Mouse (Mus musculus): ENCODE results near the gene Cux1. TPM values are rescaled to one million over a fixed set of nuclear protein-coding genes. Genes with fewer than 3 reads are reported as not detected.
A peak's percentile ranks its signal among the peaks of the same experiment; 100 is the strongest.

The Cux1 gene
- polyA plus RNA-seq, 1 experiment from 2014 or later, result 109 TPM

DNA sequence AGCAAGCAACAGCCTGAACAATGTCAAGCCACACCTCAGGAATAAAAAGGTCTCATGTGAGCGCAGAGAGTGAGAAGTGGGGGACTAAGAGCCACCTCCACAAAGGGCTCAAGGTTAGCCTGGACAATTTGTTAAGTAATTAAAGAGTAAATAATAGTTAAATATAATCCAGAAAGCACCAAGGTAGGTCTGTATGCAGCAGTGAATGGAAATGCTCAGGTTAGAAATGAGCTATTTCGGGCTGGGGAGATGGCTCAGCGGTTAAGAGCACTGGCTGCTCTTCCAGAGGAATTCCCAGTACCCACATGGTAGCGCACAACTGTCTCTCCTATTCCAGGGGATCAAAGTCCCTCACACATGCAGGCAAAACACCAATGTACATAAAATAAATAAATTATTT lies 59.7 kb downstream of the Cux1 start:
- DNase-seq (ENCODE audit: low spot score), result no peak

DNA sequence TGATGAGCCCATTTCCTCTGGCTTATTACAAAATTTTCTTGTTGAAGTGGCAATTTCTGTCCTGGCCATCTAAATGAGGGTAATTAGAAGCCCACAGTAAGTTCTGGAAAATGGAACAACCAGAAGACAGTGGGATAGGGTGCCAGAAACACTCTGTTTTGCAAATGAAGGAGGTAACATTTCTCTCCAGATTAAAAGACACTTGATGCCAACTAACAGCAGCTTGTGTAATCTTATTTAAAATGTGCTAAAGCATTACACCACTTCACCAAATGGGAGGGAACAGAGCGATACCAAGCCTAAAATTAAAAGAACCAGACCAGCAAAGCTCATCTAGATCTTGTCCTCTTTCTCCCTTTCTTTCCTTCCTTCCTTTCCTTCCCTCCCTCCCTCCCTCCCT lies 61.0 kb downstream of the Cux1 start:
- peaks cover 31% of the 10 kb centered on the region for H3K4me1 ChIP-seq (replicated peaks)
- WGBS, result 88% methylated on average over 1 of the region's 1 CpGs
- H3K36me3 ChIP-seq, result no peaks in the 10 kb centered on the region
- H3K27ac ChIP-seq, result no peak overlapping the region
- H3K9me3 ChIP-seq, result no peaks in the 10 kb centered on the region
- H3K27me3 ChIP-seq (ENCODE audit: insufficient read depth, poor library complexity, severe bottlenecking), result no peaks in the 10 kb centered on the region
- DNase-seq (ENCODE audit: low spot score), result no peak
- H3K4me3 ChIP-seq, result no peak overlapping the region

More for the DNA sequence above, 59.7 kb downstream of the Cux1 start:
- 88% methylated on average over 4 of the region's 4 CpGs for WGBS
- no peaks in the 10 kb centered on the region for H3K9me3 ChIP-seq
- no peak overlapping the region for H3K4me3 ChIP-seq
- H3K27ac ChIP-seq, result no peak overlapping the region
- H3K36me3 ChIP-seq, result no peaks in the 10 kb centered on the region
- H3K4me1 ChIP-seq (replicated peaks), result peaks cover 18% of the 10 kb centered on the region
- H3K27me3 ChIP-seq (ENCODE audit: insufficient read depth, poor library complexity, severe bottlenecking), result no peaks in the 10 kb centered on the region

DNA sequence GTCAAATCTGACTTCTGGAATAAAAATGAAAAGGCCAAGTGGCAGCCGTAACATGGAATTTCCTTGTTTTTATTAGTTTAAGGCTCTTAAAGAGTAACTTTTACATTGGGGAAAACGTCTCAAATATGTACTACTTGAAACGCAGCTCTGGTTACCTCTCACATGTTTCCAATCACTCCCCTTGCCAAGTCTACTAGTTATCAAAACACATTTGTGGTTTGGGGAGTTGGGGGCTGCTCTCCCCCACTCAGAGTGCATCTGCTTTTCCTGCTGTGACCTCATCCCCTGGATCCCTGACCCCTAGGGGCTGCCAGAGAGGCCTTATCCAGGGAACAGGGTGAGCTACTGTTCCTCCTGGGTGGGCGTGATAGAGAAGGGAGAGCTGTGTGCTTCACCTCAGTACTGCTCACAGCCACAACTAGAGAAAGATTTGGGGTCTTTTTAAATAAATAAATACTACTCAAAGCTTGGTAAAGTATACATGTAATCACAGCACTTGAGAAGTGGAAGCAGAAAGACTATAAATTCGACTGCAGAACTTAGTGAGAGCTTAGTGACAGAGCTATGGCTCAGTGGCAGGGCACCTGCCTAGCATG lies 64.7 kb downstream of the Cux1 start:
- peak; percentile 13 for DNase-seq (ENCODE audit: low spot score)
- WGBS, result 65% methylated on average over 5 of the region's 5 CpGs
- H3K4me3 ChIP-seq, result no peak overlapping the region
- no peaks in the 10 kb centered on the region for H3K27me3 ChIP-seq (ENCODE audit: insufficient read depth, poor library complexity, severe bottlenecking)
- H3K4me1 ChIP-seq (replicated peaks), result peaks cover 50% of the 10 kb centered on the region
- no peaks in the 10 kb centered on the region for H3K9me3 ChIP-seq
- no peaks in the 10 kb centered on the region for H3K36me3 ChIP-seq
- H3K27ac ChIP-seq, result no peak overlapping the region

DNA sequence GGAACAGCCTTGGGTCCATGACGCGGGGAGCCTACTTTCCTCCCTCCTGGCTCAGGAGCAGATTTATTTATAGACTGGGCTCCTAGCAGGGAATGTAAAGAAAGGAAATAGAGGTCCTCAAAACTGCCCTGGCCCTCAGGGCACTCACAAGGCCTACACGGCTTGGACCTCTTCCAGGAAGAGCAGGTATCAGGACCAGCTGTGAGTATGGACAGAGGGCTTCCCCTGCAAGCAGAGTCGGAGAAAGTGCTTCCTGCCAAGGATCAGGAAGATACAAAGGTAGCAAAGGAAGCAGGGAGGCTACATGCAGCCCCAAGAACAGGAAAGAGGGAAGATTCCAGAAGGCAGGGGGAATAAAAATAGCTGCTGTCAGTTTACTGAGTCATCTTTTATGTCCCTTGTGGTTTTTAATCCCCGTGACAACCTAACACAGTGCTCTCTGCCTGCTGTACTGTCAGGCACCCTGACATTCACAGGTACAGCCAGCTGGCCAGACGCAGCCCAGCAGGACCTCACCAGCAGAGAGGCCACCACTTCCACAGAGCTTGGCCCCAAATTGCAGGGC lies 66.9 kb downstream of the Cux1 start:
- no peak overlapping the region for H3K4me3 ChIP-seq
- WGBS, result 71% methylated on average over 6 of the region's 6 CpGs
- no peaks in the 10 kb centered on the region for H3K27me3 ChIP-seq (ENCODE audit: insufficient read depth, poor library complexity, severe bottlenecking)
- H3K27ac ChIP-seq, result no peak overlapping the region
- DNase-seq (ENCODE audit: low spot score), result no peak
- no peaks in the 10 kb centered on the region for H3K36me3 ChIP-seq
- H3K9me3 ChIP-seq, result no peaks in the 10 kb centered on the region
- H3K4me1 ChIP-seq (replicated peaks), result peaks cover 50% of the 10 kb centered on the region

DNA sequence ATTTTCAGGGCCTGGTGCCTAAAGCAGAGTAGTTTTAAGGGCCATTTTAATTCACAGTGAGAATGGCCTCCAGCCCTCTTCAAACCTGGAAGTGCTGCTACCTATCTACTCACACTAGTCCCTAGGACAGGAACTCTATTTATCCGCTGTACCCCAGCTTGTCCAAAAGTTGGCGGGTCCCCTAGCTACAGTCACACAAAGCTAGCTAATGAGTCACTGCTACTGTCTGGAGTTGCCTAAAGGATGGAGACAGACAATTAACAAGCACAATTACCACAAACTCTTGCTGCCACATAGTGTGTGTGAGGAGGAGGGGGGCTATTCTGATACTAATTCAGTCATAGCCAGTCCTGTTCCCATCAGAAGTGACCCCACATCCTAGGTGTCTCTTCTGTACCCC lies 68.0 kb downstream of the Cux1 start:
- no peak for DNase-seq (ENCODE audit: low spot score)
- no peak overlapping the region for H3K27ac ChIP-seq
- H3K27me3 ChIP-seq (ENCODE audit: insufficient read depth, poor library complexity, severe bottlenecking), result no peaks in the 10 kb centered on the region
- peaks cover 50% of the 10 kb centered on the region for H3K4me1 ChIP-seq (replicated peaks)
- H3K4me3 ChIP-seq, result no peak overlapping the region
- no peaks in the 10 kb centered on the region for H3K9me3 ChIP-seq
- H3K36me3 ChIP-seq, result no peaks in the 10 kb centered on the region
- WGBS, result 92% methylated on average over 2 of the region's 2 CpGs

DNA sequence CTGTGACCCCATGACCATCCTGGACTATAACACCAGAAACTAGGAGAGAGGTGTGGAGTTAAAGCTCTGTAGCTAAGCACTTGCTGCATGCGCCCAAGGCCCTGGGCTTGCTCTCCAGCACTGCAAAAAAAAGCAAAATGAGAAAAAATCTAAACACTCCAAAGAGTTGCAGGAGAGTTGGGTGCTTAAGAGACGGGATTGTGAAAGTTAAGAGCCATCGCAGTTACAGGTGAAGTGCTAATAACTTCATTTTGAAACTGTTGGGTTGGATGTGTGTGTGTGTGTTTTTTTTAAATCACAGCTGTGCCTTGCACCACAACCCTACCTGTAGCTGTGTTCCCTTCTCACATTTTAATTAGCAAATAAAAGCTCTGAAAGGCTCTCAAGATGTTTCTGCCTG lies 68.5 kb downstream of the Cux1 start:
- Histone ChIP-seq H3K4me3 (no peak overlapping the region), H3K27ac (no peak overlapping the region), H3K36me3 (no peaks in the 10 kb centered on the region), H3K4me1 (replicated peaks) (peaks cover 47% of the 10 kb centered on the region), H3K27me3 (ENCODE audit: insufficient read depth, poor library complexity, severe bottlenecking) (no peaks in the 10 kb centered on the region), H3K9me3 (no peaks in the 10 kb centered on the region)
- DNase-seq (ENCODE audit: low spot score), result no peak
- WGBS, result 95% methylated on average over 3 of the region's 3 CpGs

DNA sequence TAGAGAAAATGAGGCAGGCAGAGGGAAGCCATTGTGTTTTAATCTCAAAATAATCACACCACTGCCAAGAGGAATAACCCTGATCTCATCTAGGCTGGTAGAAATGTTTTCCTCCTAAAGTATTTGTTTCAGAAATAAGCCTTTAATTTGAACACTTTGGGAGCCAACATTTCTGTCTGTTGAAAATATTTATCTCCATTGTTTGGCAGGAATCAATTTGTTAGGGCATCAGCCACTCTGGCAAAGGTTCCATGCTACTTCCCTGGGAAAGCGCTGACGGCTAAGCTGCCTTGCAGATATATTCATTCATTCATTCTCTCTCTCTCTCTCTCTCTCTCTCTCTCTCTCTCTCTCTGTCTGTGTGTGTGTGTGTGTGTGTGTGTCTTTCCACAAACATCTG lies 70.0 kb downstream of the Cux1 start:
- H3K4me3 ChIP-seq, result no peak overlapping the region
- H3K36me3 ChIP-seq, result no peaks in the 10 kb centered on the region
- 93% methylated on average over 2 of the region's 2 CpGs for WGBS
- no peaks in the 10 kb centered on the region for H3K9me3 ChIP-seq
- no peaks in the 10 kb centered on the region for H3K27me3 ChIP-seq (ENCODE audit: insufficient read depth, poor library complexity, severe bottlenecking)
- peaks cover 49% of the 10 kb centered on the region for H3K4me1 ChIP-seq (replicated peaks)
- no peak for DNase-seq (ENCODE audit: low spot score)
- no peak overlapping the region for H3K27ac ChIP-seq

DNA sequence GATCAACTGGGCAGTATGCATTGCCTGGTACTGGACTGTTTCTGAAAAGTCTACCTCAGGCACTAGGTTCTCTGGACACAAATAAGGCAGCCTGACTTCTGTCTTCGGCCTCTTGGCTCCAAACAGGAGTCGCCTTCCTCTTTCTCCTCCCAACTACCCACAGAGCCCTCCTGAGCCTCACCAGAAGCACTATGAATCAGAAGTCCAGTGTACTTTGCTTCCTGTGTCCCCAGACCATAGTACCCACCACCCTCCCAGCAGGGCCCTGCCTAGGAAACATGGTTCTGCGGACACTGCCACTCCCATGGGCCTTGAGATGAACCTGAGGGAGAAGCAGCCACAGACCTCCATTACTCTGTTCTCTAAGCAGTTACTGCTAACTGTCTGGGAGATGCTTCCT lies 71.7 kb downstream of the Cux1 start:
- no peaks in the 10 kb centered on the region for H3K36me3 ChIP-seq
- H3K27ac ChIP-seq, result no peak overlapping the region
- no peaks in the 10 kb centered on the region for H3K27me3 ChIP-seq (ENCODE audit: insufficient read depth, poor library complexity, severe bottlenecking)
- H3K4me3 ChIP-seq, result no peak overlapping the region
- peaks cover 32% of the 10 kb centered on the region for H3K4me1 ChIP-seq (replicated peaks)
- DNase-seq (ENCODE audit: low spot score), result no peak
- WGBS, result 95% methylated on average over 3 of the region's 3 CpGs
- no peaks in the 10 kb centered on the region for H3K9me3 ChIP-seq

DNA sequence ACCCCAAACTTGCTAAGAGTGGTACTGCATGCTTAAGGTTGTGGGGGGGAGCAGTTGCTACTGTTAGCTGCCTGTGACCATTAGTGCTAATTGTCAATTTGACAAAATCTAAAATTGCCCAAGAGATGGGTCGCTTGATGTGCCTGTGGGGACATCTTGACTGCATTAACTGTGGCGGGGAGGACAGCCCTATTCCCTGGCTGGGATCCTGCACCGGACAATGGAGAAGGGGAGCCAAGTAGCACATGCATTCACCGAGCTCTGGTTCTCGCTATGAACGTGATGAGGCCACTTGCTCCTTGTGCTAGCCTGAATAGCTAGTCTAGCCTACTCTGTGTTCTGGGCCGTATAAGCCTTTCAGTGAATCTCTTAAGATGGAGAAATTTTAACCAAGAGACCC lies 72.4 kb downstream of the Cux1 start:
- Histone ChIP-seq H3K9me3 (no peaks in the 10 kb centered on the region), H3K27me3 (ENCODE audit: insufficient read depth, poor library complexity, severe bottlenecking) (no peaks in the 10 kb centered on the region), H3K36me3 (no peaks in the 10 kb centered on the region), H3K4me3 (no peak overlapping the region), H3K4me1 (replicated peaks) (peaks cover 26% of the 10 kb centered on the region), H3K27ac (no peak overlapping the region)
- 84% methylated on average over 7 of the region's 7 CpGs for WGBS
- no peak for DNase-seq (ENCODE audit: low spot score)

DNA sequence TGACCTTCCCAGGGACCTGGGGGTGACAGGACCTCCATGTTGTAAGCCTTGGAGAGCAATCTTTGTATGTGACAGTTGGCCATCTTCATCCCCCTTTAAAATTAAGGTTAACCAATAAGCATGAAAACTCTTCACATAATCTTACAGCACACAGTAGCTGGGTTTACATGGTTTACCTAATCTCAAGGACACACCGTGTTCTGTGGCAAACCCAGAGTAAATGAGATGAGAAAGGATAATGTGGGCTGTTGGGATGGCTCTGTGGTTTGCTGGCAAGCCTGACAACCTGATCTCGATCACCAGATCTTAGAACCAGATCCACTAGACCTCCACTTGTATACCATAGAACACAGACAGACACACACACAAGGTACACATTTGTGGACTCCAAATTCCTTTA lies 73.0 kb downstream of the Cux1 start:
- Histone ChIP-seq H3K4me3 (no peak overlapping the region), H3K36me3 (no peaks in the 10 kb centered on the region), H3K27me3 (ENCODE audit: insufficient read depth, poor library complexity, severe bottlenecking) (no peaks in the 10 kb centered on the region), H3K9me3 (no peaks in the 10 kb centered on the region), H3K4me1 (replicated peaks) (peaks cover 20% of the 10 kb centered on the region), H3K27ac (no peak overlapping the region)
- WGBS, result 93% methylated on average over 2 of the region's 2 CpGs
- no peak for DNase-seq (ENCODE audit: low spot score)

DNA sequence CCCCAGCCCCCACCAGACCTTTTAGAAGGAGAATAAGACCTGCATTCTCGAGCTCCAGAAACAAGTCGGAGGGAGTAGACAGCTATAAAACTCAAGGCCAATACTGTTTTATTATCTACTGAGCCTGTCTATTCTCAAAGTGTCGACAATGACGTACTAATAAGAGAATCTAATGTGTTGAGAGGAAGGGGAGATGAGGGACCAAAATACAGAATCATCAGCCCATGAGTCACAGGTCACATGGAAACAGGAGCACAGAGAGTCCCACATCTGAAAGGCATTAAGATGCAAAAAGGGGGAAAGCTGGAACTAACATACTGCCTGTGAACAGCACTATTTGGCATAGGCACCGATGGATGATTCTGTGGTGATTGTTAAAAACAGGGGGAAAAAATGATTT lies 77.8 kb downstream of the Cux1 start:
- Histone ChIP-seq H3K4me3 (no peak overlapping the region), H3K4me1 (replicated peaks) (peaks cover 24% of the 10 kb centered on the region), H3K36me3 (peaks cover 16% of the 10 kb centered on the region), H3K27me3 (ENCODE audit: insufficient read depth, poor library complexity, severe bottlenecking) (no peaks in the 10 kb centered on the region), H3K9me3 (no peaks in the 10 kb centered on the region), H3K27ac (no peak overlapping the region)
- WGBS, result 88% methylated on average over 5 of the region's 5 CpGs
- no peak for DNase-seq (ENCODE audit: low spot score)

DNA sequence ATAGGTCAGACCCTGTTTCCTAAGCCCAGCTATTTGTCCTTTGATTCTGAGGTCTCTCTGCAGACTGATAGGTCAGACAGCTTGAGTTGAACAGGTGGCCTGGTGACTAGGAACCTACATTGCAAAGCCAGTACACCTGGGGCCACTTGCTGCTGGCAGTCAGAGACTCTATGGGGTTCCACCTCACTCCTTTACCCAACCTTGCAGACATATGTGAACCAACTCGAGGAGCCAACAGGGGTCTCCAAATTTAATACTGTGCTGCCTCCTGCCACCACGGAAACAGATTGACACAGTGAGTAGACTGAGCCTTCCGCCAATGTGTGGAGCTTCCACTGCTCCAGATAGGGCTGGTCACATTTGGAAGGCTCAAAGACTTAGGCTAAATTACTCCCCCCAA lies 78.6 kb downstream of the Cux1 start:
- Histone ChIP-seq H3K36me3 (peaks cover 23% of the 10 kb centered on the region), H3K4me3 (no peak overlapping the region), H3K27me3 (ENCODE audit: insufficient read depth, poor library complexity, severe bottlenecking) (no peaks in the 10 kb centered on the region), H3K27ac (no peak overlapping the region), H3K4me1 (replicated peaks) (peaks cover 21% of the 10 kb centered on the region), H3K9me3 (no peaks in the 10 kb centered on the region)
- 76% methylated on average over 3 of the region's 3 CpGs for WGBS
- DNase-seq (ENCODE audit: low spot score), result no peak

DNA sequence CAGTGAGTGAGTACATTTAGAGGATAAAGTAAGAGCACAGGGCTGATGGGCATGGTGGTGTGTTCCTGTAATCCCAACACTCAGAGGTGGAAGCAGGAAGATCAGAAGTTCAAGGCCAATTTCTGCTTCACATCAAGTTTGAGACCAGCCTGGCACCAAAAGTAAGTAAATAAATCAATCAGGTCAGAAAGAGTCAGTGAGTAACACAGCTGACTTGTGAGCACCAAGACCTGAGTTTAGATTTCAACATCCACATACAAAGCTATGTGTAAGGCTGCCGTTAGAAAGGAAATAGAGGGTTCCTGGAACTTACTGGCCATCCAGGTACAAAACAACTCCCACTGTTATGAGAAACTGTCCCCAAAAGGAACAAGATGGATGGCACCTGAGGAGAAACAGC lies 79.1 kb downstream of the Cux1 start:
- H3K4me1 ChIP-seq (replicated peaks), result peaks cover 16% of the 10 kb centered on the region
- no peak overlapping the region for H3K27ac ChIP-seq
- WGBS, result 78% methylated on average over 1 of the region's 1 CpGs
- no peak for DNase-seq (ENCODE audit: low spot score)
- H3K9me3 ChIP-seq, result no peaks in the 10 kb centered on the region
- no peaks in the 10 kb centered on the region for H3K27me3 ChIP-seq (ENCODE audit: insufficient read depth, poor library complexity, severe bottlenecking)
- peaks cover 28% of the 10 kb centered on the region for H3K36me3 ChIP-seq
- H3K4me3 ChIP-seq, result no peak overlapping the region
